Mouse (Mus musculus): Measurements from ENCODE around the gene Nudt22.
A peak's percentile ranks its signal among the peaks of the same experiment; 100 is the strongest.
"Not testable (repeated sequence)": the region's sequence is repeated elsewhere in the genome, so short reads cannot be mapped to it uniquely, and the experiment has no call there.

Nudt22 gene

GRCm38 (mm10) chr19:6994489-6994888, 1.4 kb downstream of the Nudt22 start:
- DNase-seq = no peak

- no peak for DNase-seq
Observed at GRCm38 (mm10) chr19:6994002-6994401, 1.9 kb downstream of the Nudt22 start.

DNA sequence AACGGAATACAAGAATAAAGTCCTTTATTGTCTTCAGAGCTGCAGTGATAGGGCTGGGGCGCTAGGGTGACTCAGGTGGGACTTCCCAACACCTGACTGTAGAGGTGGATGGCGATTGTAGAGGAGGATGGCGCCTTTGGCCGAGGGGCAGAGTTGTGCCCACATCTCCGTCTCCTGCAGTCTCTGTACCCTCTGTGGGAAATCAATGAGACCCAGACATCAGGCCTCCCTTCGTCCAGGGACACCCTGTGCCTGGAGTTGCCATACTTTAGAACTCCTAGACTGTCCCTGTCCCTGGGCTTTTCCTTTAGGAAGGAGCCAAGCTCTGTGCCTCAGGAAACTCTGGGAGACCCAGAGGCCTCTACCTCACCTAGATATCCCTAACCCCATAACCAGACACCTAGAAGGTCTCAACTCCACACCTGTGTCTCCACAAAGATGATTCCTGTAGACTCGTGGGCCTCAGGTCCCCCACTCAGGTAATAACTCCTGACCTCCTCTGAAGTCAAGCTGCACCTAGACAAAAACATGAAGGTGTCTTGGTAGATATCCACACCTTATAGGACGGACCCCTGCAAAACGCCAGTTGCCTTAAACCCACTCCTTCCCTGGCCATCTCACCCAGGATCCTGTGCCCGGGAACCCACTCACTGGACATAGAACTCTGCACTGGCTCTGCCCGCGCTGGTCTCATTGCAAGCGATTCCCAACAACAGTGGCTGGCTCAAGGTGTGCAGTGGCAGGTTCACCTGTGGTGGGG, 2.7 kb downstream of the Nudt22 start:
- no peak for DNase-seq

GRCm38 (mm10) chr19:6992011-6992858, 3.7 kb downstream of the Nudt22 start, which contains the start of gene Dnajc4:
Gene Dnajc4 (minus strand): TSS chr19:6992572.
- peak; percentile 100 for DNase-seq

- not testable (repeated sequence) for DNase-seq
Observed at GRCm38 (mm10) chr19:6991166-6991565, 4.8 kb downstream of the Nudt22 start.

GRCm38 (mm10) chr19:6990712-6991111, 5.2 kb downstream of the Nudt22 start:
- DNase-seq = no peak

GRCm38 (mm10) chr19:6989251-6989650, 6.7 kb downstream of the Nudt22 start:
- no peak for DNase-seq

GRCm38 (mm10) chr19:6987904-6988285, 8.0 kb downstream of the Nudt22 start:
- DNase-seq = no peak

GRCm38 (mm10) chr19:6987061-6987903, 8.6 kb downstream of the Nudt22 start, which contains the start of gene Vegfb:
Gene Vegfb (minus strand): TSS chr19:6987651.
- DNase-seq = peak; percentile 79

GRCm38 (mm10) chr19:6985951-6986708, 9.8 kb downstream of the Nudt22 start:
- no peak for DNase-seq

GRCm38 (mm10) chr19:6985300-6985699, 10.6 kb downstream of the Nudt22 start:
- no peak for DNase-seq

DNA sequence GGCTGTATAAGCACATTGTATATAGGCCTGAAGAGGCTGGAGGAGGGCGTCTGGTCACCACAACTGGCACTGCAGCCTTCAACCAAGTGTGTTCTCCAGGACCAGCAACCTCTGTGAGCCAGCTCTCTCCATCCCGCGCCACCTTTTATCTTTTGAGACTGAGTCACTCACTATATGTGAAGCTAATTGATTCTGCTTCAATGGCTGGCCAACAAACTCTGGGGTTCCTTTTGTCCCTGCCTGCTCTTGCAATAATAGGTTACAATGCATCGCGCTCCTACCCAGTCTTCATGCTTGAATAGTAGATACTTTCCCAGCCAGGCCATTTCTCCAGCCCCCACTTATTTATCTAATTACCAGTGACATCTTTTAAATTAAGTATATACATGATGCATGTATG, 12.3 kb downstream of the Nudt22 start:
- DNase-seq = no peak

DNA sequence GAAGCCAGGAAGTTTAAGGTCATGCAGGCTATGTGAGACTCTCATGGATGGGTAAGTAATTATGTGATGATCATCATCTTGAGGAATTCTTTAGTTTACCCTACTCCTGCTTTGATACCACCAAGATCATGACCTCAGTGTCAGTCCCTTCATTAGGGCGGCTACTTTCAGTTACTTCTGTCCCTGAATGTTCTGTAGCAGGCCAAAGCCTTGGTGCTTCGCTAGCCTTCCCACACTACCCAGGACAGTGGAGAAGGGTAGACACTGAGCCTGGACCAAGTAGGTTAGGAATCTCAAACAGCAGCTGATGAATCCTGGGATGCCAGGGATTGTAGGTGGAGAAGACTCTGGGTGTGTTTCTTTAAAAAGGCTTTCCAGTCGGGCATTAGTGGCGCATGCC, 14.5 kb downstream of the Nudt22 start:
- no peak for DNase-seq

DNA sequence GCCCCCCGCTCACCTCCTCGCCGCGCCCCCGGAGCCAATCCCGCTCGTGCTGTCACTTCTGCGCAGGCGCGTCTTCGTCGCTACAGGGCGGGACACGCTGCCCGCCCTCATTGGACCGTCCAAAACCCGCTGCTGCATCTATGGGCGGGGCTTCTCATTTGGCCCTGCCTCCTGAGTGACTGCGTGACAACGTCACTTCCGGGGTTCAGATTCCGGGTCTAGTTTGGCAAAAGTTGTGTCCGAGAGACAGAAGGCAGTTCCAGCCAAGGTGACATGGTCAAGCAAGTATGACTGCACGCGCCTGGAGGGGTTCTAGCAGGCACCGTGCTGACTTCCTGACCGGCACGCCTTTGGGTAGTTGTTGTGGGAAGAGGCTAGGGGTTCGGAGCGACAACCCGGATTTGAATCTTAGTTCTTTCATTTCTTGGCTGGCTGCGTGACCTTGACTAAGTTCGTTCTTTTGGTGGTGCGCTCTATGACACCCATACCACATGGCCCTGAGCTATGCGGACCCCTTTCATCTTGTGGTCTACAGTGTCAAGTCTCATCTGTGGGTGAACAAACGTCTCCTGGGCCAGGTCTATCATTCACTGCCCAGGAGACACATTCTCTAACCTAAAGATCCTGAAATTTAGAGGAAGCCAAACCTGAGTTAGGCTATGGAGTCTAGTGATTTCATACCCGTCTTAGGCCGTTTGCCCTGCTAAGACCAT, 15.4 kb downstream of the Nudt22 start, which contains the start of gene Fkbp2:
TSS of gene Fkbp2 (minus strand) at position 121 of the 713 bp plus-strand sequence.
- DNase-seq = peak; percentile 99

- DNase-seq = peak; percentile 99
Observed at GRCm38 (mm10) chr19:6979486-6980380, 16.2 kb downstream of the Nudt22 start.

DNA sequence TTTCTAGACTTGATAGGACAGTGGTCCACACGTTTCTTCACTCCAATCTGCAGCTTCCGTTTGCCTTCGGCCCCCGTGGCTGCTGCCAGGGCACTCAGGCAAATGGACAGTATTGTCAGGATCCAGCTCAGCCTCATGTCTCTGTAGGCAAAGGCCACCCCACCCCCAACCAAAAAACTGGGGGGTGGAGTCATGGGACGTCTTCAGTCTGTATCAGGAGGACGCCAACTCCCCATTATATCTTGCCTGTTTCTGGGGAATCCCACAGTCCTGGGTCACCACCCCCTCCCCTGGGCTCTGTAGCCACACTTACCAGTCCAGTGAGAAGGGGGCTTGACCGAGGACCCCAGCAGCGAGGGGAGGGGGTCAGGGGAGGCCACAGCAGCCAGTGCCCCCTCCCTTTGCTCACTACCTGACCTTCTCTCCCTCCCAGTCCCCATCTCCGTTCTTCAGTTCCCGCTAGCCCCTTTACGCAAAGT, 16.9 kb downstream of the Nudt22 start:
- DNase-seq = peak; percentile 46

- no peak for DNase-seq
Observed at GRCm38 (mm10) chr19:6978639-6978974, 17.3 kb downstream of the Nudt22 start.

DNA sequence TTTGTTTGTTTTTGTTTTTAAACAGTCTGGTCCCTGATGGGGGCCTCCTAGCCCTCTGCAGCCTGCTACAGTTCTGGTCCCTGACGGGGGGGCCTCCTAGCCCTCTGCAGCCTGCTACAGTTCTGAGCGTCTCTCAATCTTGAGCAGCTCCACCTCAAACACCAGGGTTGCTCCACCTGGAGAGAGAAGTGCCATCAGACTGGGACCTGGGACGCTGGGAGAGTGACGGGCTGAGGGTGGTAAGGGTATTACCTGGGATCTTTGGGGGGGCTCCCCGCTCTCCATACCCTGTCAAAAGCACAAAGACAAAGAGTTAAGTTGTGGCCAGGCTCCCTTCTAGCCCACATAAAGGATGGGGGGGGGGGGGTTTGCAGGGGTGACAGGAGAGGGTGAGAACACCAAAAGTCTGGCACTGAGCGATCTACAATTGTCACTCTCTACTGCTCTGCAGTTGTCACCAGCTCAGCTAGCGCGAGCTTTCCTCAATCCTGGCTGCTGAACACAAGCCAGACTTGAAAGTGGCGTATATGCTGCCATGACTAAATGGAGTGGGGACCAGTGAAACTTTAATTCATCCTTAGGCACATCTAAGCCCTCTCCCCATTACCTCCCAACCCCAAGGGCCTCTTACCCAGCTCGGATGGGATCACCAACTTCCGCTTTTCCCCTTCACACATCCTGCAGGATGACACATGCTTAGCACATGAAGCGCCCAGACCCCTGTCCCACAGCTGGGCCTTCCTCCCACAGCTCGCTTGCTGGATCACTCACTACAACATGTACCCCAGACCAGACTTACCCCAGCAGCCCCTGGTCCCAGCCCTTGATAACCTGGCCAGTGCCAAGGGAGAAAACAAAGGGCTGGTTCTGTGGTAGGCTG, 17.9 kb downstream of the Nudt22 start:
- DNase-seq = no peak
